15 mouse cellular contexts compared by ENCODE assay signal in the genomic region with DNA sequence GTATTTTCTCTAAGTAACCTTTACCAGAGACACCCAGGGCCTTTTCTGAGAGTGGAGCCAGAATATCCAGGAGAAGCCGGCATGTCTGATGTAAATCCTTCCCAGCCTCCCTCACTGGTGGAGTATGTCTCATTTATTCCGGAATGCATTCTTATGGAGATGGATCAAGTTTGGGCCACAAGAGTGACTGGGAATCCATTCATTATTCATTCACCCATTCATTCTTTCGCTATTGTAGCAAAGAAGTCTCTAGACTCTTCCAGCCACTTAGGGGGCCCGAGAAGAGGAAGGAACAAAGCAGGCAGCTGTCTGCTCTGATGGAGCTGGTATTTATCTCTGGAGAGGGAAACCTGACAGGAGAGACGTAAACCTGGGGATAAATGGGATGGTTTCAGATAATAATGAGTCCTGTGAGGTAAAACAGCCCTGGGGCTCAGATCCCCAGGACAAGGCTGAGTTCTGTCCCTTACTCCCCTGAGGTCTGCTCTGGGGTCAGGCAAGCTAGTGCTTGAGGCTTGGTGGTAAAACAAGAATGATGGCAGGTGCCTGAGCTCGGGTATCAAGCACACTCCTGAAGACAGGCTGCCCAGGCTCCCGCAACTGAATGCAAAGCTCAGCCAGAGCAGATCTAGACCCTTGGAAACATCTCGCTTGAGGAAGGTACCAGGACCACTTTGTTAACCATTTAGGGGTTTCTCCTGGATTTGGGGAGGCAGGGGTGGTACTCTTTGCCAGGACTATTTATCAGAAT.
DNase-seq lines count a peak whose midpoint lies in the region; ATAC-seq and TF ChIP-seq lines count a peak whose summit lies in the region.
"Had no signal": no experiment of that assay in that cellular context is flagged by ENCODE, and none has a peak within 500 bp of the region (broad histone marks: within the 10 kb centered on the region; RNA-seq: fewer than 3 reads in every experiment).

No protein-coding gene starts in this region.

- no peak overlapping the region for H3K9ac ChIP-seq in forebrain, embryonic 15.5 days (replicated peaks)
- H3K9ac ChIP-seq in hindbrain, postnatal 0 days (replicated peaks; ENCODE audit: low read length), result no peak overlapping the region

- H3K4me2 ChIP-seq in forebrain, embryonic 15.5 days (replicated peaks), result no peak overlapping the region
- H3K4me2 ChIP-seq in hindbrain, postnatal 0 days (ENCODE audit: low read depth, low read length), result no peak overlapping the region

- no peak for TF ChIP-seq CTCF in brain, embryonic 14.5 days (IDR thresholded peaks at IDR 0.05; ENCODE audit: borderline replicate concordance, extremely low read depth, insufficient read depth, insufficient read length)
- no peak for TF ChIP-seq CTCF in hindbrain, postnatal 0 days (IDR thresholded peaks at IDR 0.05; ENCODE audit: low read depth)

- no peaks in the 10 kb centered on the region for H3K27me3 ChIP-seq in forebrain, embryonic 15.5 days
- no peaks in the 10 kb centered on the region for H3K27me3 ChIP-seq in hindbrain, postnatal 0 days (ENCODE audit: insufficient read depth, low read length)

- H3K27ac ChIP-seq in forebrain, embryonic 15.5 days (replicated peaks), result peak overlapping the region; percentile 42
- no peak overlapping the region for H3K27ac ChIP-seq in hindbrain, postnatal 0 days
- H3K27ac ChIP-seq: left cerebral cortex, adult 2 months; macrophage had no signal

- 8% methylated on average over 8 of the region's 8 CpGs for WGBS in forebrain, embryonic 15.5 days
- WGBS in hindbrain, postnatal 0 days, result 23% methylated on average over 8 of the region's 8 CpGs

- H3K36me3 ChIP-seq in forebrain, embryonic 15.5 days, result no peaks in the 10 kb centered on the region
- no peaks in the 10 kb centered on the region for H3K36me3 ChIP-seq in hindbrain, postnatal 0 days (ENCODE audit: insufficient read depth, low read length)

- ATAC-seq in forebrain, embryonic 15.5 days (replicated peaks), result 0 out of 2 replicates have a peak, but pooled peaks have one; percentile 32
- ATAC-seq in hindbrain, postnatal 0 days, result peak; percentile 50; the same call in 1 of the 2 replicates

- H3K4me1 ChIP-seq in forebrain, embryonic 15.5 days, result peaks cover 15% of the 10 kb centered on the region
- peaks cover 5% of the 10 kb centered on the region; the same call in 1 of the 2 replicates for H3K4me1 ChIP-seq in hindbrain, postnatal 0 days (ENCODE audit: insufficient read depth, low read length)

- no peak for TF ChIP-seq POLR2A in brain, embryonic 14.5 days (IDR thresholded peaks at IDR 0.05; ENCODE audit: borderline replicate concordance, extremely low read depth, insufficient read depth, insufficient read length, poor library complexity, severe bottlenecking)

- H3K9me3 ChIP-seq in forebrain, embryonic 15.5 days, result no peaks in the 10 kb centered on the region
- H3K9me3 ChIP-seq in hindbrain, postnatal 0 days (ENCODE audit: low read length), result no peaks in the 10 kb centered on the region

- DNase-seq in brain, embryonic 14.5 days (ENCODE audit: low read depth), result peak; percentile 75
- no peak for DNase-seq in hindbrain, postnatal 0 days (ENCODE audit: low spot score)
- peak; percentile 27 for DNase-seq in neural tube, embryonic 10.5 days (ENCODE audit: extremely low spot score, low spot score)
- no peak for DNase-seq in cerebellum, adult 8-10 months
- DNase-seq in right cerebral cortex, postnatal 36 days (ENCODE audit: low spot score in 2 of 2), result no peak
- DNase-seq in kidney, adult 9 months, result no peak
- DNase-seq in lung, adult 18-20 months, result no peak
- DNase-seq: cerebellum, adult 18-20 months; kidney, adult 11 months; lung, adult 2 months; right cerebral cortex, postnatal 25 days had no signal

- no peak overlapping the region for H3K4me3 ChIP-seq in forebrain, embryonic 15.5 days
- no peak overlapping the region for H3K4me3 ChIP-seq in hindbrain, postnatal 0 days (ENCODE audit: low read length)
- H3K4me3 ChIP-seq: left cerebral cortex, adult 2 months; myocyte had no signal

Comparison
In these comparisons a context has a peak if more than half of its experiments do, and no peak if none do; other contexts are left out.
1. DNase-seq: peak in brain, embryonic 14.5 days (single experiment) and neural tube, embryonic 10.5 days (single experiment); none in hindbrain, postnatal 0 days (single experiment), cerebellum, adult 8-10 months (single experiment), right cerebral cortex, postnatal 36 days (0 of 2), kidney, adult 9 months (single experiment) and lung, adult 18-20 months (0 of 2).